11 mouse cellular contexts compared by ENCODE assay signal in the genomic region with DNA sequence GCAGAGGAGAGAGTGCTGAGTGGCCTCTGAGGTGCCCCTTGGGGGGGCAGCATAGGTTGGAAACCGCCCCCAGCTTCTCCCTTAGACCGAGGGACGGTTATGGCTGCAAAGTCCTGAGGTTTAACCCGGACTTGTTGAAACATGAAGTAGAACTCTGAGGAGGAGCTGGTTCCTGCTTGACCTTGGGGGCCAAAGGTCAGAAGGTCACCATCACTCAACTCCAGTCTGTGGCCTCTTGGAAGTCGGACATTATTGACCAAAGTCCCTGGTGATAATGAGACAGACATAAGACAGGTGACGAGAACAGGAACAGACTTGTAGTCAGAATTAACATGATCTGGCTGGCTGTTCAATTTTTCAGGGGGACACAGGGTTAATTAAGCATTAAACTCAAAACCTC. TPM values are rescaled to one million over a fixed set of nuclear protein-coding genes. Genes with fewer than 3 reads are reported as not detected.
DNase-seq lines count a peak whose midpoint lies in the region; ATAC-seq and TF ChIP-seq lines count a peak whose summit lies in the region.
"Had no signal": no experiment of that assay in that cellular context is flagged by ENCODE, and none has a peak within 500 bp of the region (broad histone marks: within the 10 kb centered on the region; RNA-seq: fewer than 3 reads in every experiment).

No protein-coding gene starts in this region.

- peak overlapping the region; percentile 76 for H3K4me2 ChIP-seq in heart, embryonic 13.5 days
- H3K4me2 ChIP-seq in hindbrain, embryonic 11.5 days (replicated peaks; ENCODE audit: low read depth, low read length): peak overlapping the region; percentile 64
- H3K4me2 ChIP-seq in liver, postnatal 0 days (ENCODE audit: low read depth, low read length): peak overlapping the region; percentile 98

- DNase-seq in heart, postnatal 10 days: no peak
- no peak for DNase-seq in ES-E14 (ENCODE audit: low read depth, low spot score)
- no peak for DNase-seq in hindbrain, embryonic 11.5 days (ENCODE audit: low spot score)
- no peak for DNase-seq in liver, postnatal 0 days
- DNase-seq in adrenal gland, postnatal 4 days (ENCODE audit: low spot score in 2 of 2): no peak
- DNase-seq in adrenal gland, adult (ENCODE audit: inconsistent age in 2 of 2, low spot score in 1 of 2): no peak
- no peak for DNase-seq in urinary bladder, adult 2 months (ENCODE audit: low spot score)

- ATAC-seq in heart, embryonic 13.5 days (ENCODE audit: extremely low read depth, insufficient number of reproducible peaks, low FRiP score, low TSS enrichment): no peak
- no peak for ATAC-seq in hindbrain, embryonic 11.5 days (ENCODE audit: low FRiP score)
- ATAC-seq in liver, postnatal 0 days: no peak
- ATAC-seq: CD4-positive, CD25-positive, alpha-beta regulatory T cell, adult 4 months had no signal

- intact Hi-C loops in heart, postnatal 10 days (cut with DNase I): no loop called here

- H3K9me3 ChIP-seq in heart, embryonic 13.5 days: no peaks in the 10 kb centered on the region
- no peaks in the 10 kb centered on the region for H3K9me3 ChIP-seq in ES-E14 (ENCODE audit: control insufficient read depth, insufficient read depth, low read depth, low read length)
- no peaks in the 10 kb centered on the region for H3K9me3 ChIP-seq in hindbrain, embryonic 11.5 days (ENCODE audit: control insufficient read depth, low read length)
- H3K9me3 ChIP-seq in liver, postnatal 0 days (ENCODE audit: low read length): no peaks in the 10 kb centered on the region

- peak overlapping the region; percentile 82 for H3K9ac ChIP-seq in heart, embryonic 13.5 days
- H3K9ac ChIP-seq in ES-E14 (ENCODE audit: insufficient read depth, low read depth, low read length, poor library complexity, severe bottlenecking): peak overlapping the region; percentile 3; the same call in 1 of the 2 replicates
- H3K9ac ChIP-seq in hindbrain, embryonic 11.5 days (ENCODE audit: low read depth, low read length): peak overlapping the region; percentile 15; the same call in 1 of the 2 replicates
- H3K9ac ChIP-seq in liver, postnatal 0 days (replicated peaks): peak overlapping the region; percentile 31; the same call in 1 of the 2 replicates

- no peak overlapping the region for H3K27ac ChIP-seq in heart, embryonic 13.5 days (replicated peaks)
- peak overlapping the region; percentile 16; the same call in 1 of the 2 replicates for H3K27ac ChIP-seq in ES-E14 (ENCODE audit: insufficient read depth, low read depth, low read length, poor library complexity, severe bottlenecking)
- no peak overlapping the region for H3K27ac ChIP-seq in hindbrain, embryonic 11.5 days (ENCODE audit: low read depth, low read length)
- H3K27ac ChIP-seq in liver, postnatal 0 days (ENCODE audit: low read depth): no peak overlapping the region; the same call in 1 of the 2 replicates

- H3K27me3 ChIP-seq in heart, embryonic 13.5 days (replicated peaks): peaks cover 1% of the 10 kb centered on the region
- H3K27me3 ChIP-seq in hindbrain, embryonic 11.5 days (ENCODE audit: control insufficient read depth, insufficient read depth, low read length): no peaks in the 10 kb centered on the region
- H3K27me3 ChIP-seq in liver, postnatal 0 days (ENCODE audit: insufficient read depth, low read length): 0 out of 2 replicates have a peak, but pooled peaks cover 1% of the 10 kb centered on the region

- peaks cover 35% of the 10 kb centered on the region for H3K4me1 ChIP-seq in heart, embryonic 13.5 days
- H3K4me1 ChIP-seq in ES-E14 (ENCODE audit: control insufficient read depth in 2 of 2, insufficient read depth in 2 of 2, low read length in 2 of 2, poor library complexity in 1 of 2): peaks cover 5 to 12% of the 10 kb centered on the region in 2 experiments; a peak in 2 of 4 replicates
- peaks cover 3% of the 10 kb centered on the region for H3K4me1 ChIP-seq in hindbrain, embryonic 11.5 days (replicated peaks; ENCODE audit: control insufficient read depth, insufficient read depth, low read length)
- H3K4me1 ChIP-seq in liver, postnatal 0 days (ENCODE audit: insufficient read depth): peaks cover 22% of the 10 kb centered on the region

- peak overlapping the region; percentile 67 for H3K4me3 ChIP-seq in heart, embryonic 13.5 days
- no peak overlapping the region for H3K4me3 ChIP-seq in ES-E14 (ENCODE audit: insufficient read depth in 1 of 2, low read depth in 1 of 2, low read length in 2 of 2, poor library complexity in 1 of 2, severe bottlenecking in 1 of 2)
- H3K4me3 ChIP-seq in hindbrain, embryonic 11.5 days (ENCODE audit: low read depth, low read length): no peak overlapping the region
- peak overlapping the region; percentile 76 for H3K4me3 ChIP-seq in liver, postnatal 0 days (ENCODE audit: low read depth, low read length)

- WGBS in heart, embryonic 13.5 days: 62% methylated on average over 6 of the region's 6 CpGs
- WGBS in hindbrain, embryonic 11.5 days: 34% methylated on average over 6 of the region's 6 CpGs
- 63% methylated on average over 6 of the region's 6 CpGs for WGBS in liver, postnatal 0 days (ENCODE audit: insufficient replicate concordance)

- no peak for TF ChIP-seq CTCF in liver, postnatal 0 days (IDR thresholded peaks at IDR 0.05; ENCODE audit: low read depth)

- in situ Hi-C loops in ES-E14 (cut with MboI; ENCODE audit: low sequenced_read_pairs in 2 of 2, unreplicated experiment in 2 of 2): no loop called here

- H3K36me3 ChIP-seq in heart, embryonic 13.5 days: peaks cover 26% of the 10 kb centered on the region
- peaks cover 34% of the 10 kb centered on the region for H3K36me3 ChIP-seq in ES-E14 (ENCODE audit: control insufficient read depth, insufficient read depth, low read length, poor library complexity, severe bottlenecking)
- H3K36me3 ChIP-seq in hindbrain, embryonic 11.5 days (ENCODE audit: control insufficient read depth, insufficient read depth, low read length): no peaks in the 10 kb centered on the region
- peaks cover 20% of the 10 kb centered on the region for H3K36me3 ChIP-seq in liver, postnatal 0 days (replicated peaks; ENCODE audit: insufficient read depth, low read length)

- no peak for TF ChIP-seq EP300 in liver, postnatal 0 days (IDR thresholded peaks at IDR 0.05; ENCODE audit: low read depth)

TF ChIP-seq in ES-E14, 5 proteins besides CTCF, POLR2A, EP300 and RAD21:
- TF ChIP-seq CHD2 (IDR thresholded peaks at IDR 0.05; ENCODE audit: low read depth, low read length) (no peak), HCFC1 (IDR thresholded peaks at IDR 0.05; ENCODE audit: borderline replicate concordance, insufficient read depth, low read length) (no peak), ZNF384 (IDR thresholded peaks at IDR 0.05; ENCODE audit: low read depth, low read length) (no peak), MAFK (IDR thresholded peaks at IDR 0.05; ENCODE audit: insufficient read depth, low read depth, low read length) (no peak), ZC3H11A (IDR thresholded peaks at IDR 0.05; ENCODE audit: borderline replicate concordance, low read depth, low read length) (no peak)

RNA-seq across cellular contexts. Expression of a gene that starts 1.9 kb away (rescaled TPM):
- 48.8 and 53.2 TPM in 2 replicates for polyA plus RNA-seq in heart, embryonic 13.5 days (2015; fragmentation: Nextera tagmentation; extraction: Ambion mirVana)
- 10 to 100 TPM; 17.5 to 17.9 TPM for total RNA-seq in heart, postnatal 10 days (2021)
- 7.6 and 10.5 TPM in 2 replicates for total RNA-seq in ES-E14 (2012; rRNA removed)
- polyA plus RNA-seq in hindbrain, embryonic 11.5 days (2014; fragmentation: Nextera tagmentation; extraction: Ambion mirVana): 49.4 and 50.8 TPM in 2 replicates
- 19.6 and 20.6 TPM in 2 replicates for polyA plus RNA-seq in liver, postnatal 0 days (2015; fragmentation: Nextera tagmentation; extraction: Ambion mirVana)
- 10 to 100 TPM; 31.0 to 34.7 TPM for total RNA-seq in adrenal gland, postnatal 4 days (2021)
- 9.6 and 11.5 TPM in 2 replicates for polyA plus RNA-seq in urinary bladder, adult 2 months (2012; rRNA removed)

RNA-seq across cellular contexts. Expression of a gene that starts 2.1 kb away (rescaled TPM):
- 12.3 and 14.6 TPM in 2 replicates for polyA plus RNA-seq in heart, embryonic 13.5 days (2015; fragmentation: Nextera tagmentation; extraction: Ambion mirVana)
- 1 to 10 TPM; 5.1 to 5.2 TPM for total RNA-seq in heart, postnatal 10 days (2021)
- total RNA-seq in ES-E14 (2012; rRNA removed): 28.5 and 31.8 TPM in 2 replicates
- polyA plus RNA-seq in hindbrain, embryonic 11.5 days (2014; fragmentation: Nextera tagmentation; extraction: Ambion mirVana): 8.3 and 8.9 TPM in 2 replicates
- 3.0 and 3.5 TPM in 2 replicates for polyA plus RNA-seq in liver, postnatal 0 days (2015; fragmentation: Nextera tagmentation; extraction: Ambion mirVana)
- 10 to 100 TPM; 20.0 to 23.5 TPM for total RNA-seq in adrenal gland, postnatal 4 days (2021)
- polyA plus RNA-seq in urinary bladder, adult 2 months (2012; rRNA removed): 15.3 and 16.2 TPM in 2 replicates

RNA-seq across cellular contexts. Expression of a gene that starts 8.9 kb away (rescaled TPM):
- polyA plus RNA-seq in heart, embryonic 13.5 days (2015; fragmentation: Nextera tagmentation; extraction: Ambion mirVana): not detected in 2 replicates
- not detected for total RNA-seq in heart, postnatal 10 days (2021)
- total RNA-seq in ES-E14 (2012; rRNA removed): 844 and 868 TPM in 2 replicates
- not detected in 2 replicates for polyA plus RNA-seq in hindbrain, embryonic 11.5 days (2014; fragmentation: Nextera tagmentation; extraction: Ambion mirVana)
- polyA plus RNA-seq in liver, postnatal 0 days (2015; fragmentation: Nextera tagmentation; extraction: Ambion mirVana): not detected in 2 replicates
- total RNA-seq in adrenal gland, postnatal 4 days (2021): under 1 TPM in 1 of 2 experiments, not detected in 1; 0.37 TPM
- polyA plus RNA-seq in urinary bladder, adult 2 months (2012; rRNA removed): not detected in 2 replicates
- total RNA-seq: monocyte, adult 5-6 weeks had no signal
- polyA plus RNA-seq: brain, embryonic 14.5 days had no signal

RNA-seq across cellular contexts. Expression of a gene that starts 18.2 kb away (rescaled TPM):
- 0.90 and 1.5 TPM in 2 replicates for polyA plus RNA-seq in heart, embryonic 13.5 days (2015; fragmentation: Nextera tagmentation; extraction: Ambion mirVana)
- not detected for total RNA-seq in heart, postnatal 10 days (2021)
- 4.3 and 8.9 TPM in 2 replicates for total RNA-seq in ES-E14 (2012; rRNA removed)
- 0.67 and 0.97 TPM in 2 replicates for polyA plus RNA-seq in hindbrain, embryonic 11.5 days (2014; fragmentation: Nextera tagmentation; extraction: Ambion mirVana)
- 0.13 TPM in 1 of 2 replicates, not detected in the other for polyA plus RNA-seq in liver, postnatal 0 days (2015; fragmentation: Nextera tagmentation; extraction: Ambion mirVana)
- under 1 TPM in 1 of 2 experiments, not detected in 1; 0.87 TPM for total RNA-seq in adrenal gland, postnatal 4 days (2021)
- polyA plus RNA-seq in urinary bladder, adult 2 months (2012; rRNA removed): 0.12 and 0.15 TPM in 2 replicates
- total RNA-seq: monocyte, adult 5-6 weeks had no signal

RNA-seq across cellular contexts. Expression of a gene that starts 37.2 kb away (rescaled TPM):
- 0.39 and 0.42 TPM in 2 replicates for polyA plus RNA-seq in heart, embryonic 13.5 days (2015; fragmentation: Nextera tagmentation; extraction: Ambion mirVana)
- total RNA-seq in heart, postnatal 10 days (2021): under 1 TPM; 0.14 to 0.15 TPM
- 1.1 and 1.2 TPM in 2 replicates for total RNA-seq in ES-E14 (2012; rRNA removed)
- 0.06 and 0.20 TPM in 2 replicates for polyA plus RNA-seq in hindbrain, embryonic 11.5 days (2014; fragmentation: Nextera tagmentation; extraction: Ambion mirVana)
- polyA plus RNA-seq in liver, postnatal 0 days (2015; fragmentation: Nextera tagmentation; extraction: Ambion mirVana): not detected in 2 replicates
- total RNA-seq in adrenal gland, postnatal 4 days (2021): under 1 TPM; 0.11 to 0.37 TPM
- polyA plus RNA-seq in urinary bladder, adult 2 months (2012; rRNA removed): 0.56 and 1.1 TPM in 2 replicates
- total RNA-seq: monocyte, adult 5-6 weeks had no signal
- polyA plus RNA-seq: CD4-positive, CD25-positive, alpha-beta regulatory T cell, adult 4 months had no signal

Comparison
In these comparisons a context has a peak if more than half of its experiments do, and no peak if none do; other contexts are left out.
1. H3K4me3 ChIP-seq: peak in heart, embryonic 13.5 days (single experiment) and liver, postnatal 0 days (single experiment); none in ES-E14 (0 of 2) and hindbrain, embryonic 11.5 days (single experiment).
2. H3K9ac ChIP-seq: peak in every context shown above with its lines; median percentile 82 in heart, embryonic 13.5 days; 31 in liver, postnatal 0 days; 15 in hindbrain, embryonic 11.5 days; 3 in ES-E14.
3. Peak in every context shown above with its lines, with median percentiles within 50 percentile points of each other: H3K4me2 ChIP-seq.